Mouse (Mus musculus): ENCODE data around the gene Nup133. TPM values are rescaled to one million over a fixed set of nuclear protein-coding genes. Genes with fewer than 3 reads are reported as not detected.

Nup133 gene
- polyA plus RNA-seq, 1 experiment from 2014 or later = 47.4 TPM

DNA sequence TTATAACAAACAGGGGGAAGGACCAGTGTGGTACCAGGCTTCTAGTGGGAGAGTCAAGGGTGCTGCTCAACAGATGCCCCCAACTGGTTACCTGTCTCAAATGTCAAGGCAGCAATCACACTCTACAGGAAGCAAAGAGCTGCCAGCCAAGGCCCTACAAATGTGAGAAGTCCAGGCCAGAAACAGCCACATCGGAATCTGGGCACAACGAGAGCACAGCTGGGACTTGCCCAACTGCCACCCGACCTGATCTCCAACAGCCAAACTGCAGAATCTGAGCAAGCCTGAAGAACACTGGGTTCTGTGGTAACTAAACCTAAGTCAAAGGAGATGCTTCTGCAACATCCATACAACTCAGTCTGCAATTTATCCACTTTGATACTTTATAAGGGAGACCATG is 23.4 kb downstream of the Nup133 start:
- Histone ChIP-seq H3K36me3 (ENCODE audit: control insufficient read depth, insufficient read depth, low read length) (peaks cover 37% of the 10 kb centered on the region), H3K27ac (ENCODE audit: low read depth, low read length) (no peak overlapping the region), H3K4me2 (no peak overlapping the region), H3K9me3 (ENCODE audit: control insufficient read depth, low read length) (no peaks in the 10 kb centered on the region), H3K27me3 (replicated peaks; ENCODE audit: control insufficient read depth, insufficient read depth, low read length) (no peaks in the 10 kb centered on the region), H3K9ac (ENCODE audit: low read depth, low read length) (no peak overlapping the region), H3K4me3 (ENCODE audit: low read depth, low read length) (no peak overlapping the region), H3K4me1 (replicated peaks; ENCODE audit: control insufficient read depth, insufficient read depth, low read length) (no peaks in the 10 kb centered on the region)
- DNase-seq (ENCODE audit: low spot score) (no peak), ATAC-seq (replicated peaks; ENCODE audit: low FRiP score) (no peak)
- 88% methylated on average over 3 of the region's 3 CpGs for WGBS

DNA sequence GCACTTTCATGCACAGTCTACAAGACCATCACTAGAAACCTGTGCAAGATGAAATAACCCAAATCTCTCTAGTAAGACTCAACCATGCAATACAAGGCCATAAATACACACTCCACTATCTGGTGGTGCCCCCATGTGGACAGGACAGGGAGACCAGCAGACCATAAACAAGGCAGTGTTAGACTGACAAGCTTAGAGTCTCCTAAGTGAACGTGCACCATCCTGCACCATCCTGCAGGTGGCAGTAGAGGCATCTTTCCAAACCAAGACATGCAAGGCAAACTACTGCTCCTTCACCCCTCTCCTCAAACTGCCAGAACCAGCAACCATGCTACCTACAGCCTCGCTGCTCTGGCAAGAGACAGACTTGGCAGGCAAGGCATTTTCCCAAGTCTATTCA is 24.3 kb downstream of the Nup133 start:
- no peaks in the 10 kb centered on the region for H3K4me1 ChIP-seq (replicated peaks; ENCODE audit: control insufficient read depth, insufficient read depth, low read length)
- 16% methylated on average over 2 of the region's 2 CpGs for WGBS
- no peaks in the 10 kb centered on the region for H3K9me3 ChIP-seq (ENCODE audit: control insufficient read depth, low read length)
- no peak overlapping the region for H3K27ac ChIP-seq (ENCODE audit: low read depth, low read length)
- H3K9ac ChIP-seq (ENCODE audit: low read depth, low read length) = no peak overlapping the region
- H3K36me3 ChIP-seq (ENCODE audit: control insufficient read depth, insufficient read depth, low read length) = peaks cover 39% of the 10 kb centered on the region
- H3K27me3 ChIP-seq (replicated peaks; ENCODE audit: control insufficient read depth, insufficient read depth, low read length) = no peaks in the 10 kb centered on the region
- ATAC-seq (replicated peaks; ENCODE audit: low FRiP score) = peak; percentile 76
- no peak overlapping the region for H3K4me3 ChIP-seq (ENCODE audit: low read depth, low read length)
- DNase-seq (ENCODE audit: low spot score) = peak; percentile 62
- H3K4me2 ChIP-seq = no peak overlapping the region

DNA sequence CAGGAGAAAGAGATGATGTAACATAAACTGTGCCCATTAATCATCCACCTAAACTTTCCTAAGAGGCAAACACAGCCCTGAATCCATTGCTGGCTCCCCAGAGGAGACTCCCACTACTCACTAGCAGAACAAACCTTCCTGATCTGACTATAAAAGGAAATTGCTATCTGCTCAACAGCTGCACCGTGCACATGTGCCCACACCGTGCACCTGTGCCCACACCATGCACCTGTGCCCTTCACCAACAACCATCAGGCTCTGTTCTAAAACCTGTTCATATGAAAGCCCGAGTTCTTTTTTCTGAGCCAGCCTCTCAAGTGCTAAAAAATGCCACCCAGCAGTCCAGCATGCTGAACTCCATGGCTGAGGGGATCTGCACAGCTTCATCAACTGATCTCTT is 34.4 kb downstream of the Nup133 start:
- Histone ChIP-seq H3K9me3 (ENCODE audit: control insufficient read depth, low read length) (no peaks in the 10 kb centered on the region), H3K36me3 (ENCODE audit: control insufficient read depth, insufficient read depth, low read length) (peaks cover 61% of the 10 kb centered on the region), H3K4me2 (no peak overlapping the region), H3K9ac (ENCODE audit: low read depth, low read length) (no peak overlapping the region), H3K4me1 (replicated peaks; ENCODE audit: control insufficient read depth, insufficient read depth, low read length) (no peaks in the 10 kb centered on the region), H3K27me3 (replicated peaks; ENCODE audit: control insufficient read depth, insufficient read depth, low read length) (no peaks in the 10 kb centered on the region), H3K4me3 (ENCODE audit: low read depth, low read length) (no peak overlapping the region), H3K27ac (ENCODE audit: low read depth, low read length) (no peak overlapping the region)
- WGBS = 93% methylated on average over 3 of the region's 3 CpGs
- no peak for DNase-seq (ENCODE audit: low spot score)
- no peak for ATAC-seq (replicated peaks; ENCODE audit: low FRiP score)

DNA sequence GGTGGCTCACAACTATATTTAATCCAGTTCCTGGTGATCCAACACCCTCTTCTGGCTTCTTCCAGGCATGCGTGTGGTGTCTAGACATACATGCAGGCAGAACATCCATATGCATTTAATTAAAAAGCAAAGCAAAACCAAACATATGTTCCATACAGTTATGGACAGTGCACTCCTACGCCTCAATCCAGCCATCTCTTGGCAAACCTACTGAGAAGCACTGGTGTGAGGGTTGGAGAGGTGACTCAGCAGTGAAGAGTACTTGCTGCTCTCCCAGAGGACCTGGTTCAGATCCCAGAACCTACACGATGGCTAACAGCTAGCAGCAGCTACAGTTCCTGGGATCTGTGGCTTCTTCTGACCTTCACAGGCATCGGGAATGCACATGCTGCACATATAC is 36.8 kb downstream of the Nup133 start:
- no peak for DNase-seq (ENCODE audit: low spot score)
- no peaks in the 10 kb centered on the region for H3K9me3 ChIP-seq (ENCODE audit: control insufficient read depth, low read length)
- no peak for ATAC-seq (replicated peaks; ENCODE audit: low FRiP score)
- H3K36me3 ChIP-seq (ENCODE audit: control insufficient read depth, insufficient read depth, low read length) = peaks cover 64% of the 10 kb centered on the region
- WGBS = 91% methylated on average over 4 of the region's 4 CpGs
- H3K4me2 ChIP-seq = no peak overlapping the region
- H3K4me3 ChIP-seq (ENCODE audit: low read depth, low read length) = no peak overlapping the region
- H3K27ac ChIP-seq (ENCODE audit: low read depth, low read length) = no peak overlapping the region
- no peaks in the 10 kb centered on the region for H3K27me3 ChIP-seq (replicated peaks; ENCODE audit: control insufficient read depth, insufficient read depth, low read length)
- H3K9ac ChIP-seq (ENCODE audit: low read depth, low read length) = no peak overlapping the region
- H3K4me1 ChIP-seq (replicated peaks; ENCODE audit: control insufficient read depth, insufficient read depth, low read length) = no peaks in the 10 kb centered on the region

DNA sequence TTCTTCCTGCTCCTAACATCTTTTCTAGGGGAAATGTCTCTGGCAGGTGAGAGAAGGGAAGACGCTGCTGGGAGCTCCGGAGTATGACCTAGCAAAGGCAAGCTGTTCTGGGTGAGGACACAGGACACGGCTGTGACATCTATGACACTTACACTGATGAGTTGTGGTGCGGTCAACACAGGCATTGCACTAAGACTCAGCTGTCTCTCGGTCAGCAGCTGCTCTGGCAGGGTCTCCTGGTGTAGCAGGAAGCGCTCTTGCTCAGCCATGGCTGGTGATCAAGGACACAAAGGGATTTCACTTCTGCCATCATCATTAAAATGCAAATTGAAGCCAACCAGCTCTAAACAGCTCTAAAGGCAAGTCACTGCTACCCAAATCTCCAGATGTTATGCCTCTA is 41.5 kb downstream of the Nup133 start:
- Histone ChIP-seq H3K4me1 (replicated peaks; ENCODE audit: control insufficient read depth, insufficient read depth, low read length) (no peaks in the 10 kb centered on the region), H3K9me3 (ENCODE audit: control insufficient read depth, low read length) (no peaks in the 10 kb centered on the region), H3K36me3 (ENCODE audit: control insufficient read depth, insufficient read depth, low read length) (peaks cover 58% of the 10 kb centered on the region), H3K4me2 (no peak overlapping the region), H3K27me3 (replicated peaks; ENCODE audit: control insufficient read depth, insufficient read depth, low read length) (no peaks in the 10 kb centered on the region), H3K27ac (ENCODE audit: low read depth, low read length) (no peak overlapping the region), H3K9ac (ENCODE audit: low read depth, low read length) (no peak overlapping the region), H3K4me3 (ENCODE audit: low read depth, low read length) (no peak overlapping the region)
- no peak for DNase-seq (ENCODE audit: low spot score)
- WGBS = 93% methylated on average over 6 of the region's 6 CpGs
- ATAC-seq (replicated peaks; ENCODE audit: low FRiP score) = no peak

DNA sequence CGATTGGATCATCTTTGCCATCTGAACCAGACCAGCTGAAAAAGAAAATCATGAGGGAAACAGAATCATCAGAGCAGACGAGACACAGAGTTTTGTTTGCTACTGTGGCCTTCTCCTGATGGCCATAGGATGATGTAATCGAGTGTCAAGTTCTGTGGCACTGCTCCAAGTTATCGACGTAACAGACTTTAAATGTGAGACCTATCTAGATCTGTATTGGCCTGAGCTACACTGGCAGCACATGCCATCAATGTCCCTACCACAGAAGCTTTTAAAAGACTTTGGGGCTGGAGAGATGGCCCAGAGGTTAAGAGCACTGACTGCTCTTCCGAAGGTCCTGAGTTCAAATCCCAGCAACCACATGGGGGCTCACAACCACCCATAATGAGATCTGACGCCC is 46.4 kb downstream of the Nup133 start:
- Histone ChIP-seq H3K4me3 (ENCODE audit: low read depth, low read length) (no peak overlapping the region), H3K9me3 (ENCODE audit: control insufficient read depth, low read length) (no peaks in the 10 kb centered on the region), H3K36me3 (ENCODE audit: control insufficient read depth, insufficient read depth, low read length) (peaks cover 41% of the 10 kb centered on the region), H3K9ac (ENCODE audit: low read depth, low read length) (no peak overlapping the region), H3K27ac (ENCODE audit: low read depth, low read length) (no peak overlapping the region), H3K27me3 (replicated peaks; ENCODE audit: control insufficient read depth, insufficient read depth, low read length) (no peaks in the 10 kb centered on the region), H3K4me1 (replicated peaks; ENCODE audit: control insufficient read depth, insufficient read depth, low read length) (no peaks in the 10 kb centered on the region), H3K4me2 (no peak overlapping the region)
- DNase-seq (ENCODE audit: low spot score) (no peak), ATAC-seq (replicated peaks; ENCODE audit: low FRiP score) (no peak)
- 89% methylated on average over 7 of the region's 7 CpGs for WGBS

DNA sequence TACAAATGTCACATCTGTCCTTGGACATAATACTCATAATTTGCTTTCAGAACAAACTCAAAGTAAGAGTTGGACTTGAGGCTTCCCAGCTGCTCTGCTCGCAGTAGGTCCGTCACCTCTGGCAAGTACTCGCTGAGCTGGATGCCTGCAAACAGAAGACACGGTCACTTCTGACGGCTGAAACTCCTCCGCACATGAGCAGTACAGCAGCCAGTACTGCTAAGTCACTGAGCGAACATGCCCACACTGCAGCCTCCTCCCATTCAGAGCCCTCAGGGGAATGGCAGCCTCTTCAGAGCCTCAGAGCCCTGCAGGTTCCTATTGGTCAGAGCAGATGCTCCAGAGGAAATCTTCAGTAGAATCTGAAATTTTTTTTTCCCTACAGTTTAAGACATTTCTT is 49.7 kb downstream of the Nup133 start:
- no peak overlapping the region for H3K9ac ChIP-seq (ENCODE audit: low read depth, low read length)
- no peaks in the 10 kb centered on the region for H3K4me1 ChIP-seq (replicated peaks; ENCODE audit: control insufficient read depth, insufficient read depth, low read length)
- no peak for ATAC-seq (replicated peaks; ENCODE audit: low FRiP score)
- peaks cover 18% of the 10 kb centered on the region for H3K27me3 ChIP-seq (replicated peaks; ENCODE audit: control insufficient read depth, insufficient read depth, low read length)
- peaks cover 21% of the 10 kb centered on the region for H3K36me3 ChIP-seq (ENCODE audit: control insufficient read depth, insufficient read depth, low read length)
- H3K9me3 ChIP-seq (ENCODE audit: control insufficient read depth, low read length) = no peaks in the 10 kb centered on the region
- H3K4me3 ChIP-seq (ENCODE audit: low read depth, low read length) = no peak overlapping the region
- 91% methylated on average over 7 of the region's 7 CpGs for WGBS
- no peak overlapping the region for H3K4me2 ChIP-seq
- DNase-seq (ENCODE audit: low spot score) = no peak
- no peak overlapping the region for H3K27ac ChIP-seq (ENCODE audit: low read depth, low read length)

DNA sequence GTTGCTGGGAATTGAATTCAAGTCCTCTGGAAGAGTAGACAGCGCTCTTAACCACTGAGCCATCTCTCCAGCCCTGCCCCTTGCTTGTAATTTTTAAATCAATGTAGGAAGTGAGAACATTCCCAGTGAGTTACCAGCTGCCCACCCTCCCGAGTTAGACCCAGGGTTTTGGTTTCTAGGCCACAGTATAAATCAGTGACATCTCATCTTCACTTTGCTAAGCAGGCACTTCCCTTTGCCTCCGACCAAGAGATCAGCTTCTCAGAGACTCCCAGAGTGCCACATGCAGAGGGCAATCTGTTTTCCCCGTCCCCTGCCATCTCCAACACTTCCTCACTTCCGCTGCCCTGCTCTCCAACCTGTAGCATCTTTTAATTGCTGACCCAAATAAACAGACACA is 50.5 kb downstream of the Nup133 start:
- no peak overlapping the region for H3K4me3 ChIP-seq (ENCODE audit: low read depth, low read length)
- no peaks in the 10 kb centered on the region for H3K4me1 ChIP-seq (replicated peaks; ENCODE audit: control insufficient read depth, insufficient read depth, low read length)
- ATAC-seq (replicated peaks; ENCODE audit: low FRiP score) (no peak), DNase-seq (ENCODE audit: low spot score) (no peak)
- H3K36me3 ChIP-seq (ENCODE audit: control insufficient read depth, insufficient read depth, low read length) = peaks cover 13% of the 10 kb centered on the region
- H3K27me3 ChIP-seq (replicated peaks; ENCODE audit: control insufficient read depth, insufficient read depth, low read length) = peaks cover 26% of the 10 kb centered on the region
- WGBS = 82% methylated on average over 5 of the region's 5 CpGs
- H3K9ac ChIP-seq (ENCODE audit: low read depth, low read length) = no peak overlapping the region
- H3K4me2 ChIP-seq = no peak overlapping the region
- no peak overlapping the region for H3K27ac ChIP-seq (ENCODE audit: low read depth, low read length)
- H3K9me3 ChIP-seq (ENCODE audit: control insufficient read depth, low read length) = no peaks in the 10 kb centered on the region

DNA sequence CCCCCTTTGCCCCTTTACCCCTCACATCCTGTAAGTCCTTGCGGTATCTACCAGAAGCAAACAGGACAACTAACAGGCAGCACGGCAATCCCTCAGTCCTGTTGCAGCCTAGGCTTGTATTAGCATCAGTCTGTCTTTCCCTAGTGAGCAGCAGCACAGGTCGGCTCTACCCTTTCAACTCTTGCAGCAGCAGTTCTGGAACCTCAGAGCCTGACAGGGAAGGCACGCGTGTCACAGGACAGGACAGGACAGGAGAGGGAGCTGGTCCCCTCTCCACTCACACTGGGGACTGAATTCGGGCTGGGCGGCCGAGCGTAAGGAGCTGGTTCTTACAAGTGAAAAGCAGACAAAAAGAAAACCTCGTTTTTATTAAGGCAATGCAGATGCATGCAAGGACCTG is 52.3 kb downstream of the Nup133 start:
- DNase-seq (ENCODE audit: low spot score) (no peak), ATAC-seq (replicated peaks; ENCODE audit: low FRiP score) (no peak)
- Histone ChIP-seq H3K9me3 (ENCODE audit: control insufficient read depth, low read length) (no peaks in the 10 kb centered on the region), H3K4me3 (ENCODE audit: low read depth, low read length) (no peak overlapping the region), H3K27ac (ENCODE audit: low read depth, low read length) (no peak overlapping the region), H3K27me3 (replicated peaks; ENCODE audit: control insufficient read depth, insufficient read depth, low read length) (peaks cover 44% of the 10 kb centered on the region), H3K4me1 (replicated peaks; ENCODE audit: control insufficient read depth, insufficient read depth, low read length) (no peaks in the 10 kb centered on the region), H3K9ac (ENCODE audit: low read depth, low read length) (no peak overlapping the region), H3K4me2 (no peak overlapping the region), H3K36me3 (ENCODE audit: control insufficient read depth, insufficient read depth, low read length) (peaks cover 2% of the 10 kb centered on the region; the same call in 1 of the 2 replicates)
- 61% methylated on average over 10 of the region's 10 CpGs for WGBS

All from liver, embryonic 11.5 days (tissue).